Mouse (Mus musculus): ENCODE data around the gene Ntm. TPM values are rescaled to one million over a fixed set of nuclear protein-coding genes. Genes with fewer than 3 reads are reported as not detected.

Ntm gene
- polyA plus RNA-seq, 1 experiment from 2014 or later: 160 TPM

- Histone ChIP-seq H3K9ac (replicated peaks; ENCODE audit: low read length) (no peak overlapping the region; the same call in 1 of the 2 replicates), H3K4me1 (ENCODE audit: control insufficient read depth, insufficient read depth, low read length) (peaks cover 23% of the 10 kb centered on the region), H3K4me2 (ENCODE audit: low read length) (peak overlapping the region; percentile 35), H3K36me3 (ENCODE audit: control insufficient read depth, insufficient read depth, low read length) (no peaks in the 10 kb centered on the region), H3K9me3 (ENCODE audit: control insufficient read depth, low read length) (no peaks in the 10 kb centered on the region), H3K27me3 (ENCODE audit: control insufficient read depth, insufficient read depth, low read length) (no peaks in the 10 kb centered on the region), H3K4me3 (replicated peaks; ENCODE audit: low read depth, low read length) (no peak overlapping the region), H3K27ac (replicated peaks; ENCODE audit: low read depth, low read length) (peak overlapping the region; percentile 83)
- DNase-seq: peak; percentile 82
- WGBS: 8% methylated on average over 12 of the region's 12 CpGs
- ATAC-seq (ENCODE audit: low FRiP score, low TSS enrichment): peak; percentile 76
Observed at GRCm38 (mm10) chr9:29802990-29803737, 159.8 kb downstream of the Ntm start.

GRCm38 (mm10) chr9:29802071-29802705, 160.8 kb downstream of the Ntm start:
- 3% methylated on average over 12 of the region's 12 CpGs for WGBS
- Histone ChIP-seq H3K9me3 (ENCODE audit: control insufficient read depth, low read length) (no peaks in the 10 kb centered on the region), H3K4me3 (replicated peaks; ENCODE audit: low read depth, low read length) (no peak overlapping the region), H3K36me3 (ENCODE audit: control insufficient read depth, insufficient read depth, low read length) (no peaks in the 10 kb centered on the region), H3K9ac (replicated peaks; ENCODE audit: low read length) (no peak overlapping the region), H3K27ac (replicated peaks; ENCODE audit: low read depth, low read length) (peak overlapping the region; percentile 83), H3K4me1 (ENCODE audit: control insufficient read depth, insufficient read depth, low read length) (peaks cover 23% of the 10 kb centered on the region), H3K27me3 (ENCODE audit: control insufficient read depth, insufficient read depth, low read length) (no peaks in the 10 kb centered on the region), H3K4me2 (ENCODE audit: low read length) (peak overlapping the region; percentile 35)
- peak; percentile 77 for DNase-seq
- ATAC-seq (ENCODE audit: low FRiP score, low TSS enrichment): peak; percentile 74

- Histone ChIP-seq H3K36me3 (ENCODE audit: control insufficient read depth, insufficient read depth, low read length) (no peaks in the 10 kb centered on the region), H3K4me3 (replicated peaks; ENCODE audit: low read depth, low read length) (no peak overlapping the region), H3K4me1 (ENCODE audit: control insufficient read depth, insufficient read depth, low read length) (peaks cover 4% of the 10 kb centered on the region; the same call in 1 of the 2 replicates), H3K27ac (replicated peaks; ENCODE audit: low read depth, low read length) (no peak overlapping the region), H3K9me3 (ENCODE audit: control insufficient read depth, low read length) (no peaks in the 10 kb centered on the region), H3K4me2 (ENCODE audit: low read length) (no peak overlapping the region), H3K9ac (replicated peaks; ENCODE audit: low read length) (no peak overlapping the region), H3K27me3 (ENCODE audit: control insufficient read depth, insufficient read depth, low read length) (no peaks in the 10 kb centered on the region)
- DNase-seq (no peak), ATAC-seq (ENCODE audit: low FRiP score, low TSS enrichment) (no peak)
- WGBS: 71% methylated on average over 4 of the region's 4 CpGs
Observed at GRCm38 (mm10) chr9:29796281-29796680, 166.7 kb downstream of the Ntm start.

GRCm38 (mm10) chr9:29791199-29791915, 171.6 kb downstream of the Ntm start:
- Histone ChIP-seq H3K4me1 (ENCODE audit: control insufficient read depth, insufficient read depth, low read length) (no peaks in the 10 kb centered on the region), H3K4me2 (ENCODE audit: low read length) (no peak overlapping the region), H3K4me3 (replicated peaks; ENCODE audit: low read depth, low read length) (no peak overlapping the region), H3K36me3 (ENCODE audit: control insufficient read depth, insufficient read depth, low read length) (no peaks in the 10 kb centered on the region), H3K9ac (replicated peaks; ENCODE audit: low read length) (no peak overlapping the region), H3K27me3 (ENCODE audit: control insufficient read depth, insufficient read depth, low read length) (no peaks in the 10 kb centered on the region), H3K9me3 (ENCODE audit: control insufficient read depth, low read length) (no peaks in the 10 kb centered on the region), H3K27ac (replicated peaks; ENCODE audit: low read depth, low read length) (no peak overlapping the region)
- ATAC-seq (ENCODE audit: low FRiP score, low TSS enrichment): no peak
- DNase-seq: no peak
- WGBS: 74% methylated on average over 10 of the region's 10 CpGs

GRCm38 (mm10) chr9:29790017-29790416, 172.9 kb downstream of the Ntm start:
- no peak overlapping the region for H3K27ac ChIP-seq (replicated peaks; ENCODE audit: low read depth, low read length)
- no peak overlapping the region for H3K4me3 ChIP-seq (replicated peaks; ENCODE audit: low read depth, low read length)
- no peaks in the 10 kb centered on the region for H3K36me3 ChIP-seq (ENCODE audit: control insufficient read depth, insufficient read depth, low read length)
- H3K4me2 ChIP-seq (ENCODE audit: low read length): no peak overlapping the region
- DNase-seq: no peak
- no peaks in the 10 kb centered on the region for H3K4me1 ChIP-seq (ENCODE audit: control insufficient read depth, insufficient read depth, low read length)
- no peaks in the 10 kb centered on the region for H3K9me3 ChIP-seq (ENCODE audit: control insufficient read depth, low read length)
- H3K27me3 ChIP-seq (ENCODE audit: control insufficient read depth, insufficient read depth, low read length): no peaks in the 10 kb centered on the region
- 96% methylated on average over 4 of the region's 4 CpGs for WGBS
- ATAC-seq (ENCODE audit: low FRiP score, low TSS enrichment): no peak
- H3K9ac ChIP-seq (replicated peaks; ENCODE audit: low read length): no peak overlapping the region

GRCm38 (mm10) chr9:29788855-29789254, 174.1 kb downstream of the Ntm start:
- H3K4me2 ChIP-seq (ENCODE audit: low read length): no peak overlapping the region
- DNase-seq: no peak
- H3K36me3 ChIP-seq (ENCODE audit: control insufficient read depth, insufficient read depth, low read length): no peaks in the 10 kb centered on the region
- no peak for ATAC-seq (ENCODE audit: low FRiP score, low TSS enrichment)
- H3K4me3 ChIP-seq (replicated peaks; ENCODE audit: low read depth, low read length): no peak overlapping the region
- no peaks in the 10 kb centered on the region for H3K9me3 ChIP-seq (ENCODE audit: control insufficient read depth, low read length)
- 91% methylated on average over 9 of the region's 9 CpGs for WGBS
- H3K27me3 ChIP-seq (ENCODE audit: control insufficient read depth, insufficient read depth, low read length): no peaks in the 10 kb centered on the region
- H3K27ac ChIP-seq (replicated peaks; ENCODE audit: low read depth, low read length): no peak overlapping the region
- H3K9ac ChIP-seq (replicated peaks; ENCODE audit: low read length): no peak overlapping the region
- H3K4me1 ChIP-seq (ENCODE audit: control insufficient read depth, insufficient read depth, low read length): no peaks in the 10 kb centered on the region

- no peak for ATAC-seq (ENCODE audit: low FRiP score, low TSS enrichment)
- H3K9ac ChIP-seq (replicated peaks; ENCODE audit: low read length): no peak overlapping the region
- no peaks in the 10 kb centered on the region for H3K36me3 ChIP-seq (ENCODE audit: control insufficient read depth, insufficient read depth, low read length)
- DNase-seq: no peak
- H3K9me3 ChIP-seq (ENCODE audit: control insufficient read depth, low read length): no peaks in the 10 kb centered on the region
- H3K27ac ChIP-seq (replicated peaks; ENCODE audit: low read depth, low read length): no peak overlapping the region
- H3K4me1 ChIP-seq (ENCODE audit: control insufficient read depth, insufficient read depth, low read length): no peaks in the 10 kb centered on the region
- H3K27me3 ChIP-seq (ENCODE audit: control insufficient read depth, insufficient read depth, low read length): no peaks in the 10 kb centered on the region
- no peak overlapping the region for H3K4me3 ChIP-seq (replicated peaks; ENCODE audit: low read depth, low read length)
- no peak overlapping the region for H3K4me2 ChIP-seq (ENCODE audit: low read length)
- WGBS: 80% methylated on average over 4 of the region's 4 CpGs
Observed at GRCm38 (mm10) chr9:29787408-29787807, 175.5 kb downstream of the Ntm start.

GRCm38 (mm10) chr9:29782697-29783096, 180.2 kb downstream of the Ntm start:
- Histone ChIP-seq H3K4me3 (replicated peaks; ENCODE audit: low read depth, low read length) (no peak overlapping the region), H3K4me1 (ENCODE audit: control insufficient read depth, insufficient read depth, low read length) (no peaks in the 10 kb centered on the region)
- 93% methylated on average over 4 of the region's 4 CpGs for WGBS

More at GRCm38 (mm10) chr9:29782697-29783096, 180.2 kb downstream of the Ntm start:
- Histone ChIP-seq H3K9me3 (ENCODE audit: control insufficient read depth, low read length) (no peaks in the 10 kb centered on the region), H3K36me3 (ENCODE audit: control insufficient read depth, insufficient read depth, low read length) (no peaks in the 10 kb centered on the region), H3K27ac (replicated peaks; ENCODE audit: low read depth, low read length) (no peak overlapping the region), H3K4me2 (ENCODE audit: low read length) (no peak overlapping the region), H3K9ac (replicated peaks; ENCODE audit: low read length) (no peak overlapping the region), H3K27me3 (ENCODE audit: control insufficient read depth, insufficient read depth, low read length) (no peaks in the 10 kb centered on the region)
- ATAC-seq (ENCODE audit: low FRiP score, low TSS enrichment) (no peak), DNase-seq (no peak)

Measured in midbrain, embryonic 14.5 days (tissue).